Mouse (Mus musculus) cerebral cortex, adult 2 months (tissue): ENCODE results near the gene Socs7.

Experiments used
- WGBS: fragments of 180-500 bp; shearing (Covaris S2); methylation state at CpG from one replicate; pipeline ENCODE4 v1.1.7; 2018; 5-methylcytosine and 5-hydroxymethylcytosine counted together

Socs7 gene

GRCm38 (mm10) chr11:97343175-97343574 is 19.2 kb upstream of the Socs7 start:
- WGBS: 56% methylated on average over 8 of the region's 8 CpGs

- 39% methylated on average over 17 of the region's 17 CpGs for WGBS
Measured at GRCm38 (mm10) chr11:97343619-97344018, 18.7 kb upstream of the Socs7 start.

GRCm38 (mm10) chr11:97345446-97345845 is 16.9 kb upstream of the Socs7 start:
- WGBS: 73% methylated on average over 10 of the region's 10 CpGs

GRCm38 (mm10) chr11:97346383-97346782 is 16.0 kb upstream of the Socs7 start:
- 73% methylated on average over 9 of the region's 9 CpGs for WGBS

GRCm38 (mm10) chr11:97347291-97347690 is 15.1 kb upstream of the Socs7 start:
- WGBS: 90% methylated on average over 9 of the region's 9 CpGs

- whole genome bisulfite sequencing: 51% methylated on average over 2 of the region's 2 CpGs
Measured at GRCm38 (mm10) chr11:97350035-97350434, 12.3 kb upstream of the Socs7 start.

- 66% methylated on average over 3 of the region's 3 CpGs for WGBS
Measured at GRCm38 (mm10) chr11:97352027-97352684, 10.2 kb upstream of the Socs7 start, which contains the start of gene Gpr179. TSS of gene Gpr179 (minus strand) at chr11:97352077.

- WGBS: 78% methylated on average over 4 of the region's 4 CpGs
Measured at GRCm38 (mm10) chr11:97352935-97353597, 9.3 kb upstream of the Socs7 start.

- 82% methylated on average over 2 of the region's 2 CpGs for WGBS
Measured at GRCm38 (mm10) chr11:97354646-97355045, 7.7 kb upstream of the Socs7 start.

- 94% methylated on average over 7 of the region's 7 CpGs for WGBS
Measured at GRCm38 (mm10) chr11:97355247-97355646, 7.1 kb upstream of the Socs7 start.

GRCm38 (mm10) chr11:97357663-97358062 is 4.7 kb upstream of the Socs7 start:
- WGBS: 9% methylated on average over 6 of the region's 6 CpGs

GRCm38 (mm10) chr11:97362649-97362942 is 245 bp downstream of the Socs7 start:
- 1% methylated on average over 31 of the region's 39 CpGs for WGBS

GRCm38 (mm10) chr11:97362943-97363643 is 742 bp downstream of the Socs7 start:
- under 1% methylated on average over 49 of the region's 49 CpGs for WGBS

- WGBS: 3% methylated on average over 7 of the region's 7 CpGs
Measured at GRCm38 (mm10) chr11:97363644-97363995, 1.3 kb downstream of the Socs7 start.

- 22% methylated on average over 1 of the region's 1 CpGs for WGBS
Measured at GRCm38 (mm10) chr11:97365556-97365955, 3.2 kb downstream of the Socs7 start.

- 37% methylated on average over 5 of the region's 5 CpGs for WGBS
Measured at GRCm38 (mm10) chr11:97368501-97368900, 6.2 kb downstream of the Socs7 start.

GRCm38 (mm10) chr11:97370329-97371091 is 8.2 kb downstream of the Socs7 start:
- 18% methylated on average over 7 of the region's 7 CpGs for WGBS

GRCm38 (mm10) chr11:97372159-97372864 is 10.0 kb downstream of the Socs7 start:
- 72% methylated on average over 6 of the region's 6 CpGs for WGBS

- WGBS: 70% methylated on average over 2 of the region's 2 CpGs
Measured at GRCm38 (mm10) chr11:97373402-97373801, 11.1 kb downstream of the Socs7 start.

- WGBS: 78% methylated on average over 3 of the region's 3 CpGs
Measured at GRCm38 (mm10) chr11:97380036-97380435, 17.7 kb downstream of the Socs7 start.

- 80% methylated on average over 2 of the region's 2 CpGs for WGBS
Measured at GRCm38 (mm10) chr11:97383017-97383416, 20.7 kb downstream of the Socs7 start.

- WGBS: 24% methylated on average over 2 of the region's 2 CpGs
Measured at GRCm38 (mm10) chr11:97383764-97384163, 21.4 kb downstream of the Socs7 start.
